Mouse (Mus musculus): Measurements from ENCODE around the gene C1s1. TPM values are rescaled to one million over a fixed set of nuclear protein-coding genes. Genes with fewer than 3 reads are reported as not detected.
"Not testable (repeated sequence)": the region's sequence is repeated elsewhere in the genome, so short reads cannot be mapped to it uniquely, and the experiment has no call there.

Gene C1s1
- polyA plus RNA-seq, 1 experiment from 2014 or later, result 16.9 TPM

DNA sequence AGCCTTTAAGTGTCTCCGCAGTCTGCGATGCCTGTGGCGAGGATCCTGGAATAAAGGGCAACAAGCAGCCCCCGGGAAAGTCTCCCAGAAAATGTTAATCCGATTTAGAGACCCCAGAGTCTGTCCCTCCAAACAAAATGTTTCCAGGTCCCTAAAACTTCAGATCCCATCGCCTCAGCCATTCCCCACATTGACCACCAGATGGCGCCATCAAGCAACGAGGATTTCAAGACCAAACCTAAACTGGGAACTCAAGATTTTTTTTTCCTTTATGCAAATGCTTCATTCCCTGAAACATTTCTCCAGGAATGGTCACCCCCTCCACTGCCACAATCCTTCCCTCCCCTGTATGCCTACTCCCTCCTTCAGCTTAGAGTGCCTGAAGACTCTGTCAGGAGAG is 27.9 kb upstream of the C1s1 start, which contains the start of gene C1rb:
TSS of gene C1rb (plus strand) at position 269 of the 400 bp plus-strand sequence.
- H3K4me2 ChIP-seq (replicated peaks; ENCODE audit: low read depth), result no peak within 1 kb of the TSS
- H3K4me1 ChIP-seq (replicated peaks; ENCODE audit: control insufficient read depth, insufficient read depth), result no peaks in the 10 kb centered on the region
- WGBS, result 4% methylated on average over 8 of the region's 8 CpGs
- H3K9ac ChIP-seq (ENCODE audit: low read length), result no peak within 1 kb of the TSS
- peak; percentile 93 for TF ChIP-seq CTCF (IDR thresholded peaks at IDR 0.05; ENCODE audit: low read depth)
- no peak for TF ChIP-seq EP300 (optimal IDR thresholded peaks at IDR 0.05)
- ATAC-seq (ENCODE audit: low FRiP score, low TSS enrichment) (0 out of 2 replicates have a peak, but pooled peaks have one; percentile 26), DNase-seq (ENCODE audit: low spot score) (peak; percentile 64)
- no peaks in the 10 kb centered on the region for H3K36me3 ChIP-seq (ENCODE audit: control insufficient read depth, insufficient read depth, low read length)
- no peaks in the 10 kb centered on the region for H3K27me3 ChIP-seq (ENCODE audit: control insufficient read depth, insufficient read depth, low read length)
- H3K9me3 ChIP-seq (ENCODE audit: control insufficient read depth, low read length), result no peaks in the 10 kb centered on the region
- no peak within 1 kb of the TSS for H3K27ac ChIP-seq (replicated peaks)
- H3K4me3 ChIP-seq (ENCODE audit: low read depth, low read length), result no peak within 1 kb of the TSS

DNA sequence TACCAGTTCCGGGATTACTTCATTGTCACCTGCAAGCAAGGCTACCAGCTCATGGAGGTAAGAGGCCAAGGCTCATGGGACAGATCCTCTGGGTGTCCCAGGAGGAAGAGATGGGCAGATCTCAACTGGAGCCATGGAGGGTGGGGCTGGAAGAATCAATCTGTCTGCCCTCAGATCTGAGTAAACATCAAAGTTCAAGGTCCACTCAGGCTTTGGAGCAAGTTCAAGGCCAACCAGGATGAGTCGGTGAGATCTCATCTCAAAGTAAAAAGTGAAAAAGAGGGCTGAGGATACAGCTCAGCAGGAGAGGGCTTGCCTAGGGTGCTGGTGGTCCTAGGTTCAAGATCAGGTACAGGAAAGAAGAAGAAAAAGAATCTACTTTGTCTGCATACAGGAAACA is 19.5 kb upstream of the C1s1 start:
- ATAC-seq (ENCODE audit: low FRiP score, low TSS enrichment); DNase-seq (ENCODE audit: low spot score); H3K27ac ChIP-seq (replicated peaks); H3K36me3 ChIP-seq (ENCODE audit: control insufficient read depth, insufficient read depth, low read length); H3K9me3 ChIP-seq (ENCODE audit: control insufficient read depth, low read length); H3K4me3 ChIP-seq (ENCODE audit: low read depth, low read length); H3K4me2 ChIP-seq (replicated peaks; ENCODE audit: low read depth); H3K9ac ChIP-seq (ENCODE audit: low read length); H3K27me3 ChIP-seq (ENCODE audit: control insufficient read depth, insufficient read depth, low read length); H3K4me1 ChIP-seq (replicated peaks; ENCODE audit: control insufficient read depth, insufficient read depth): not testable (repeated sequence)
- WGBS, result 94% methylated on average over 2 of the region's 2 CpGs

DNA sequence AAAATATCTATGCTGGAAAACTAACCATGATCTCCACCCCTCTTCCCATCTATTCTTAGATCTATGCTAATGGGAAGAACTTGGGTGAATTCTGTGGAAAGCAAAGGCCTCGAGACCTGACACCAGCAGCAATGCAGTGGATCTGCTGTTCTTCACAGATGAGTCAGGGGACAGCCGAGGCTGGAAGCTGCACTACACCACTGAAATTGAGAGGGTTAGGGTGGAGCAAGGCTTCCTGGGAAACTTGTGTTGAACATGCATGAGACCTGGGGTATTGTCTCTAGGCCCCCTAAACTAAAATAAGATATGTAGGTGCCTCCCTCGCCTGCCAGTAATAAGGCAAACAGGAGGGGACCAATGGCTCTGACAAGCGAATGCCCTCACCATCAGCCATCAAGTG is 19.0 kb upstream of the C1s1 start:
- H3K27ac ChIP-seq (replicated peaks); H3K27me3 ChIP-seq (ENCODE audit: control insufficient read depth, insufficient read depth, low read length); H3K36me3 ChIP-seq (ENCODE audit: control insufficient read depth, insufficient read depth, low read length); ATAC-seq (ENCODE audit: low FRiP score, low TSS enrichment); DNase-seq (ENCODE audit: low spot score); H3K4me3 ChIP-seq (ENCODE audit: low read depth, low read length); H3K9me3 ChIP-seq (ENCODE audit: control insufficient read depth, low read length); H3K9ac ChIP-seq (ENCODE audit: low read length); H3K4me2 ChIP-seq (replicated peaks; ENCODE audit: low read depth); H3K4me1 ChIP-seq (replicated peaks; ENCODE audit: control insufficient read depth, insufficient read depth): not testable (repeated sequence)
- 88% methylated on average over 4 of the region's 4 CpGs for WGBS

DNA sequence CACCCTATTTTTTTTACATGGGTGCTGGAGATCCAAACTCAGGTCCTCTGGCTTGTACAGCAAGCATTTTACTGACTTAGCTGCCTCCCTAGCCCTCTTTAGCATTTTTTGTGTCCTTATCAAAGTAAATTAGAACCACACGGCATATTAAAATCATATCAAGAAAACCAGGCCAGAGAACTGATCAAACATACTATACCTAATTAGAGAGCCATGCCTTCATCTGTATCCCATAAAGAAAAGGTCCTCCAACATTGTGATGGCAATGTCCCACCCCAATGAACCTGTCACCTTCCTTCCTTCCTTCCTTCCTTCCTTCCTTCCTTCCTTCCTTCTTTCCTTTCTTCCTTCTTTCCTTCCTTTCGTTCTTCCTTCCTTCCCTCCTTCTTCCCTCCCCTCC is 13.8 kb upstream of the C1s1 start:
- H3K27me3 ChIP-seq (ENCODE audit: control insufficient read depth, insufficient read depth, low read length); H3K4me1 ChIP-seq (replicated peaks; ENCODE audit: control insufficient read depth, insufficient read depth); H3K27ac ChIP-seq (replicated peaks); DNase-seq (ENCODE audit: low spot score); H3K36me3 ChIP-seq (ENCODE audit: control insufficient read depth, insufficient read depth, low read length); H3K4me3 ChIP-seq (ENCODE audit: low read depth, low read length); H3K4me2 ChIP-seq (replicated peaks; ENCODE audit: low read depth); ATAC-seq (ENCODE audit: low FRiP score, low TSS enrichment); H3K9ac ChIP-seq (ENCODE audit: low read length); H3K9me3 ChIP-seq (ENCODE audit: control insufficient read depth, low read length): not testable (repeated sequence)
- 67% methylated on average over 2 of the region's 2 CpGs for WGBS

DNA sequence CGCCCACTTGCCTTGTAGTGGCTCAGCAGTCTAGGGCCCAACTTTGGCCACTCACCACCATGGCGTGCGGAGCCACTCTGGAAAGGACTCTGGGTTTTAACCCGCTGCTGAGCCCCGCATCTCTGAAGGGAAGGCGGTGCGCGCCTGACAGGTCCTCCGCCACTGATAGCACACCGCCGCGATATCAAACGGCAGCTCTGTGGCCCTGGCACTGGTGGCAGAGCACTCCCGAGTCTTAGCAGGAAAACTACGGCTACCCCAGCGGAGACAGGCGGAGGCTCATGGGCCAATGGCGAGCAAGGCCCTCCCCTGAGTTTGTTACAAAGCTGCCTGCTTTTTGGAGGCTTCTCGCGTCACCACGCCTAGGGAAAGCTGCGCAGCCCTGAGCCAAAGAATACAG is 10.6 kb upstream of the C1s1 start:
- H3K9ac ChIP-seq (ENCODE audit: low read length), result no peak overlapping the region
- H3K4me3 ChIP-seq (ENCODE audit: low read depth, low read length), result no peak overlapping the region
- TF ChIP-seq EP300 (optimal IDR thresholded peaks at IDR 0.05) (no peak), CTCF (IDR thresholded peaks at IDR 0.05; ENCODE audit: low read depth) (no peak)
- DNase-seq (ENCODE audit: low spot score) (no peak), ATAC-seq (ENCODE audit: low FRiP score, low TSS enrichment) (no peak)
- H3K27ac ChIP-seq (replicated peaks), result no peak overlapping the region
- H3K27me3 ChIP-seq (ENCODE audit: control insufficient read depth, insufficient read depth, low read length), result no peaks in the 10 kb centered on the region
- no peaks in the 10 kb centered on the region for H3K4me1 ChIP-seq (replicated peaks; ENCODE audit: control insufficient read depth, insufficient read depth)
- H3K9me3 ChIP-seq (ENCODE audit: control insufficient read depth, low read length), result 0 out of 2 replicates have a peak, but pooled peaks cover 2% of the 10 kb centered on the region
- no peaks in the 10 kb centered on the region for H3K36me3 ChIP-seq (ENCODE audit: control insufficient read depth, insufficient read depth, low read length)
- WGBS, result 67% methylated on average over 22 of the region's 22 CpGs
- H3K4me2 ChIP-seq (replicated peaks; ENCODE audit: low read depth), result no peak overlapping the region

DNA sequence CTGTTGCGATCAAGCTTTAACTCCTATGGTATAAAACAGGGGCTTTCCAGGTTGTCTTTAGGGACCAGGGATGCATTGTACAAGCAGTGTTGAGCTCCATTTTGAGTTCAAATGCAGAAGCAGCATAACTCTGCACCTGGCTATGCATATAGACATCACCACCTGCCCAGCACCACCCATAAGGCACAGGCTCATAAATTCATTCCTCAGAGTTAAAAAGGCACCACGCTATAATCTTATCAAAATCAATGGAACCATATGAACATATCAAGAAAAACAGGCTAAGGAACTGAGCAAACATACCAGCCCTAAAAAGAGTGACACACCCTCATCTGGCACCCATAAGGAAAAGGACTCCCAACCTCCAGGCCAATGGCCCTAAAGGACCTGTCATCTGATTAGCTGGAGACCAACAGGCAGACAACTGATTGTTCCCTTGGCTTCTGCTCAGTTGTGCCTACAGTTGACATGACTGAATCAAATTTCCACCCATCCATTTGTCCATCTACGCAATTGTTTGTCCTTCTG is 6.9 kb upstream of the C1s1 start:
- no peak overlapping the region for H3K27ac ChIP-seq (replicated peaks)
- H3K4me3 ChIP-seq (ENCODE audit: low read depth, low read length), result no peak overlapping the region
- TF ChIP-seq EP300 (optimal IDR thresholded peaks at IDR 0.05) (no peak), CTCF (IDR thresholded peaks at IDR 0.05; ENCODE audit: low read depth) (no peak)
- H3K9ac ChIP-seq (ENCODE audit: low read length), result no peak overlapping the region
- ATAC-seq (ENCODE audit: low FRiP score, low TSS enrichment), result no peak
- no peak overlapping the region for H3K4me2 ChIP-seq (replicated peaks; ENCODE audit: low read depth)
- H3K9me3 ChIP-seq (ENCODE audit: control insufficient read depth, low read length), result 0 out of 2 replicates have a peak, but pooled peaks cover 2% of the 10 kb centered on the region
- no peaks in the 10 kb centered on the region for H3K27me3 ChIP-seq (ENCODE audit: control insufficient read depth, insufficient read depth, low read length)
- no peak for DNase-seq (ENCODE audit: low spot score)
- no peaks in the 10 kb centered on the region for H3K4me1 ChIP-seq (replicated peaks; ENCODE audit: control insufficient read depth, insufficient read depth)
- 76% methylated on average over 3 of the region's 3 CpGs for WGBS
- H3K36me3 ChIP-seq (ENCODE audit: control insufficient read depth, insufficient read depth, low read length), result no peaks in the 10 kb centered on the region

DNA sequence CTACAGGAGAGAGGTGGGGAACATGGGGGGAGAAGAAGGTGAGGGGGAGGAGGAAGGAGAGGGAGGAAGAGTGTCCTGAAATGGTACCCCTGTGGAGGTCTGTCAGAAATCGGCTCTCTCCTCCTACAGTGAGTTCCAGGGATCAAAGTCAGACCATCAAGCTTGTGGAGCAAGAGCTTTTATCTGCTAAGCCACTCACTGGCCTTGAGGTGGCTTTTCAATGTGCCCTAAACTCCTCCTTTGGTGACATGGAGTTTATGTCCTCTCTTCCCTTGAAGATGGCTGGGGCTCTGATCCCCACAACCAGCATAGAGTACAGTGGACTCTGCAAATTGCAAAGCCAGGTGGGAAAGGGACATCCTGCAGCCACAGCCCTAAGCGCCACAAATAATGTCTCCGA is 5.8 kb upstream of the C1s1 start:
- H3K4me1 ChIP-seq (replicated peaks; ENCODE audit: control insufficient read depth, insufficient read depth); H3K9me3 ChIP-seq (ENCODE audit: control insufficient read depth, low read length); H3K4me2 ChIP-seq (replicated peaks; ENCODE audit: low read depth); ATAC-seq (ENCODE audit: low FRiP score, low TSS enrichment); H3K36me3 ChIP-seq (ENCODE audit: control insufficient read depth, insufficient read depth, low read length); H3K27ac ChIP-seq (replicated peaks); H3K27me3 ChIP-seq (ENCODE audit: control insufficient read depth, insufficient read depth, low read length); DNase-seq (ENCODE audit: low spot score); H3K4me3 ChIP-seq (ENCODE audit: low read depth, low read length); H3K9ac ChIP-seq (ENCODE audit: low read length): not testable (repeated sequence)
- 85% methylated on average over 2 of the region's 3 CpGs for WGBS
